Mouse (Mus musculus): ENCODE data around the gene Pam. TPM values are rescaled to one million over a fixed set of nuclear protein-coding genes. Genes with fewer than 3 reads are reported as not detected.
A peak's percentile ranks its signal among the peaks of the same experiment; 100 is the strongest.
"Not testable (repeated sequence)": the region's sequence is repeated elsewhere in the genome, so short reads cannot be mapped to it uniquely, and the experiment has no call there.

Pam gene
- polyA plus RNA-seq, 1 experiment from 2014 or later = 34.4 TPM

DNA sequence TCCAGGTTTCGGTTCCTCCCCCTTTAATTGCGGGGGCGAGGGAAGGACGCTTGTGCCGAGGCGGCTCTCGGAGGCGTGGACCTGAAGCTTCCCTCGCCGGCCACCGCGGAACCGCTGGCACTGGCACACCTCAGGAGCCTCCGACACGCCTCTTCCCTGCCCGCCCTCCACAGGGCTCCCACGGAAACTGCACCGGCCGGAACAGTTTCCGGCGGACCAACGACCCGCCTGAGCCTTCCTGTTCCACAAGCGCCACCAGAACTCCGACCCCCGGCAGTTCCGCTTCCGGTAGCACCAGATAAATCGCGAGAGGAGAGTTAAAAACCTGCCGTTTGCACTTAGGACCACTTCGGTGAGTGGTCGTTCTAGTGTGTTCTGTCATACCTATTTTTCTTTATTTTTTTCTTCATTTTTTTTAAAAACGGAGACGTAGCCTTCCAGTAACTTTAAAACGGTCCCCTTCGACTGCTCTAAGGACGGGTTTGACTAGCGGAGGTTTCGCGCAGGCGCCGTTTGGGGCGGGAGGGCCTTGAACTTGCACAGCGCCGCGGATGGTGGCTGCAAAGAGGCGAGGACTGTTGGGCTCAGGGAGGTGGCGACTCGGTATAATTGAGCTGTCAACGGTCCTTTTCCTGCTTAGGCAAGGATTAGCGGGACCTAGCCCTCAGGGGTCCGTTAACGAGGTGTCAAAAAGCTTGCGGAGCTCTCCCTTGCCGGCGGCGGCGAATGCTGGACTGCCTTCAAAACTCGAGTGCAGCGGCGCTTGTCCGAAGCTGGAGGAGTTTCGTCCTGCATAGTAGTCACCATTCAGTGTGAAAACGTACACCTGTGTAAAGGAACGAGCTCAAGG lies 325.3 kb downstream of the Pam start, which contains the start of the genes Gin1 and Ppip5k2:
Gene Gin1, plus strand, starts transcription at position 269 of the 850 bp plus-strand sequence.
Gene Ppip5k2, minus strand, starts transcription at position 508 of the 850 bp plus-strand sequence.
- Histone ChIP-seq H3K36me3 (replicated peaks; ENCODE audit: control insufficient read depth, insufficient read depth) (no peaks in the 10 kb centered on the region), H3K4me2 (replicated peaks) (peak within 1 kb of the TSS; percentile 67)
- WGBS = under 1% methylated on average over 64 of the region's 66 CpGs

DNA sequence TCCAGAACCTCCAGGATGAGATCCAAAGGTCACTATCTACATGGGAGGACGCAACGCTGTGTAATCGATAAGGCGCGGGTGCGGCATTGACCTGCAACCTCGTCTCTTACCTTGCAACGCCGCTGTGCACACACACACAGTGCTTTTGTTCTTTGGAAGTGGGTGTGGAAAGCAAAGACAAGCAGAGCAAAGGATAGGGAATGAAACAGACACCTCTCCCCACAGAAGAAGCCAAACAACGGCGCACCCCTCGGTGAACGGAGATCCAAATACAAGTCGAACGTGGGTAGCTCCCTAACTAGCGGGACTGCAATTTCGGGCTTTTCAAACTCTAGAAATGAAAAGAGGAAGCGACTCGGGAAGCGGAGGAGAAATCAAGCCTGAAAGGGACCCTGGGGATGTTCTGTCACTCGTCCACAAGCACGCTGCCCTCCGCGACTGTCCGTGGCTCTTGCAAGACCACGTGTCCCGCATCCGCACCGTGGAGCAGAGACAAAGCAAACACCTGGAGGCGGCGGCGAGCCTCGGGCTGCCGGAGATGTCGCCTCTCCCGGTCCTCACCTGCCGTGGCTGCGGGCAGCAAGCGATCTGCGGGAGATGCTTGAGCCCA lies 326.0 kb downstream of the Pam start:
- Histone ChIP-seq H3K9me3 (ENCODE audit: control insufficient read depth, low read length) (no peaks in the 10 kb centered on the region), H3K36me3 (replicated peaks; ENCODE audit: control insufficient read depth, insufficient read depth) (no peaks in the 10 kb centered on the region), H3K4me2 (replicated peaks) (peak overlapping the region; percentile 62), H3K9ac (peak overlapping the region; percentile 81), H3K27ac (peak overlapping the region; percentile 88), H3K4me3 (replicated peaks; ENCODE audit: low read length) (peak overlapping the region; percentile 71), H3K27me3 (ENCODE audit: control insufficient read depth, insufficient read depth, low read length) (no peaks in the 10 kb centered on the region), H3K4me1 (replicated peaks; ENCODE audit: control insufficient read depth, insufficient read depth, low read length) (peaks cover 28% of the 10 kb centered on the region)
- under 1% methylated on average over 40 of the region's 40 CpGs for WGBS
- ATAC-seq (ENCODE audit: low FRiP score) = peak; percentile 77
- DNase-seq (ENCODE audit: low spot score) = peak; percentile 28

More for the DNA sequence above, 325.3 kb downstream of the Pam start, which contains the start of the genes Gin1 and Ppip5k2:
- Histone ChIP-seq H3K4me3 (replicated peaks; ENCODE audit: low read length) (peak within 1 kb of the TSS; percentile 71), H3K27me3 (ENCODE audit: control insufficient read depth, insufficient read depth, low read length) (no peaks in the 10 kb centered on the region), H3K9ac (peak within 1 kb of the TSS; percentile 81), H3K4me1 (replicated peaks; ENCODE audit: control insufficient read depth, insufficient read depth, low read length) (peaks cover 28% of the 10 kb centered on the region), H3K9me3 (ENCODE audit: control insufficient read depth, low read length) (no peaks in the 10 kb centered on the region), H3K27ac (peak within 1 kb of the TSS; percentile 88)
- DNase-seq (ENCODE audit: low spot score) = peak; percentile 95
- peak; percentile 99 for ATAC-seq (ENCODE audit: low FRiP score)

DNA sequence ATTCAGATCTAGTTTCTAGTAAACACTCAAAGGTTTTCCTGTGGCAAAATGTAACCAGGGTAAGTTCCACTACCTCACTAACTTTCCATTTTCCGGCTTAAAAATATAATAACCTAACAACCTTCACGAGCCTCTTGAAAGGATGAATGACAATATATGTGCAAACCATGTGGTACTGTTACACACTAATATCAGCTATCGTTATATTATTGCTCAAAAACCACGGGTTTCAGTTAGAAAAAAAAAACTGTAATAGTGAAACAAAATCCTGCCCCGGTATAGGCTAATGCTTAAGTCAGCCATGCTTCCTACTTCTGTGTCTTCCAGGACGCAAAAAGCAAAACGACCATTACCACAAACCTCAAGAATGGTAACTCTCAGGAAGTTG lies 326.5 kb downstream of the Pam start:
- ATAC-seq (ENCODE audit: low FRiP score) (no peak), DNase-seq (ENCODE audit: low spot score) (no peak)
- Histone ChIP-seq H3K9me3 (ENCODE audit: control insufficient read depth, low read length) (no peaks in the 10 kb centered on the region), H3K4me1 (replicated peaks; ENCODE audit: control insufficient read depth, insufficient read depth, low read length) (peaks cover 28% of the 10 kb centered on the region), H3K27ac (peak overlapping the region; percentile 88), H3K36me3 (replicated peaks; ENCODE audit: control insufficient read depth, insufficient read depth) (no peaks in the 10 kb centered on the region), H3K9ac (peak overlapping the region; percentile 81), H3K4me2 (replicated peaks) (peak overlapping the region; percentile 62), H3K4me3 (replicated peaks; ENCODE audit: low read length) (peak overlapping the region; percentile 71), H3K27me3 (ENCODE audit: control insufficient read depth, insufficient read depth, low read length) (no peaks in the 10 kb centered on the region)
- 12% methylated on average over 7 of the region's 7 CpGs for WGBS

DNA sequence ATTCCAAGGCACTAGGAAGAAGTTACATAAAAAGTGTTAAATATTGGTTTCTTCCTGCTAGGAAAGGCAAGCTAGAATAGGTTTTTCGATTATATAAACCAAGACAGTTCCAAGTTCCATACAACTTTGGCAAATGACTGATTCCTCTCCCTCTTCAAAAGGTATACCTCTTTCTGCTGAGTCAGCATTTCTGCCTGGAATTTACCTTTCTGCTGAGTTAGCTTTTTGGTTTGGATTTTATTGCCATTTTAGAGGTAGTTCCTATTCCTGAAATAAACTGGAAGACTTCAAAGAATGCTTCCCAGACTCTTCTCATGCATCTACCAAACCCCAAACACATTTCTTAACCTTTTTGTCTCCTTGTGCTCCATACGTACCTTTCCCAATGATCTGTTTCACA lies 327.4 kb downstream of the Pam start:
- Histone ChIP-seq H3K9me3 (ENCODE audit: control insufficient read depth, low read length) (no peaks in the 10 kb centered on the region), H3K4me3 (replicated peaks; ENCODE audit: low read length) (peak overlapping the region; percentile 71), H3K9ac (peak overlapping the region; percentile 81), H3K36me3 (replicated peaks; ENCODE audit: control insufficient read depth, insufficient read depth) (no peaks in the 10 kb centered on the region), H3K27me3 (ENCODE audit: control insufficient read depth, insufficient read depth, low read length) (no peaks in the 10 kb centered on the region), H3K4me1 (replicated peaks; ENCODE audit: control insufficient read depth, insufficient read depth, low read length) (peaks cover 28% of the 10 kb centered on the region), H3K4me2 (replicated peaks) (peak overlapping the region; percentile 62), H3K27ac (no peak overlapping the region)
- 79% methylated on average over 2 of the region's 2 CpGs for WGBS
- DNase-seq (ENCODE audit: low spot score) = no peak
- ATAC-seq (ENCODE audit: low FRiP score) = no peak

DNA sequence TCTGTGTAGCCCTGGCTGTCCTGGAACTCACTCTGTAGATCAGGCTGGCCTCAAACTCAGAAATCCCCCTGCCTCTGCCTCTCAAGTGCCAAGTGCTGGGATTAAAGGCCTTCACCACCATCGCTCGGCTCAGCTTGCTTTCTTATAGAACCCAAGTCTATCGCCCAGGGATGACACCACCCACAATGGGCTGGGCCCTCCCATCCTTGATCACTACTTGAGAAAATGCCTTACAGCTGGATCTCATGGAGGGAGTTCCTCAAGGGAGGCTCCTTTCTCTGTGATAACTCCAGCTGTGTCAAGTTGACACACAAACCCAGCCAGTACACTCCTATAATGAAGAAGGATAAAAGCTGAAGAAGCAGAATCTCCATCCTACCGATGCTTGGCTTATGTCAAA lies 329.7 kb downstream of the Pam start:
- 77% methylated on average over 4 of the region's 4 CpGs for WGBS
- not testable (repeated sequence) for H3K27me3 ChIP-seq (ENCODE audit: control insufficient read depth, insufficient read depth, low read length); DNase-seq (ENCODE audit: low spot score); ATAC-seq (ENCODE audit: low FRiP score); H3K27ac ChIP-seq; H3K4me3 ChIP-seq (replicated peaks; ENCODE audit: low read length); H3K4me2 ChIP-seq (replicated peaks); H3K9me3 ChIP-seq (ENCODE audit: control insufficient read depth, low read length); H3K9ac ChIP-seq; H3K36me3 ChIP-seq (replicated peaks; ENCODE audit: control insufficient read depth, insufficient read depth)
- H3K4me1 ChIP-seq (replicated peaks; ENCODE audit: control insufficient read depth, insufficient read depth, low read length) = peaks cover 24% of the 10 kb centered on the region

DNA sequence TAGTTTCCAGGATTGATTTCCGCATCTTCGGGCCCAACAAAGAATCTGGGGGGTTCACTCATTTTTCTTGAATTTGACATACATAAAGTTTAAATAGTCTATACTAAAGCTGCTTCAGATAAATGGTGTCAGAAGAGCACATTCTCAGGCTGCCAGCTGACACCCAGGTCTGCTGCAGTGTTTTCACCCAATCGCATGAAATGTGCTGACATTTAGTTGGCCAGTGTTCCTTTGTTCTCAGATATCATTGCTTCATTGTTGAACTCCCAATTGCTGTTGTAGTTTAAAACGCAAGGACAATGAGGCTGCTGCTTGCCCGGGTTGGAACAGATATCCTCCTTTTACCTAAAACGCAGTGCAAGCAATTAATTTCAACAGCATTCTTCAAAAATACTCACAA lies 334.0 kb downstream of the Pam start:
- ATAC-seq (ENCODE audit: low FRiP score) (no peak), DNase-seq (ENCODE audit: low spot score) (no peak)
- Histone ChIP-seq H3K4me2 (replicated peaks) (no peak overlapping the region), H3K36me3 (replicated peaks; ENCODE audit: control insufficient read depth, insufficient read depth) (peaks cover 19% of the 10 kb centered on the region), H3K4me3 (replicated peaks; ENCODE audit: low read length) (no peak overlapping the region), H3K4me1 (replicated peaks; ENCODE audit: control insufficient read depth, insufficient read depth, low read length) (peaks cover 6% of the 10 kb centered on the region; the same call in 1 of the 2 replicates), H3K9me3 (ENCODE audit: control insufficient read depth, low read length) (no peaks in the 10 kb centered on the region), H3K27ac (no peak overlapping the region), H3K27me3 (ENCODE audit: control insufficient read depth, insufficient read depth, low read length) (no peaks in the 10 kb centered on the region), H3K9ac (no peak overlapping the region)
- 68% methylated on average over 6 of the region's 6 CpGs for WGBS

DNA sequence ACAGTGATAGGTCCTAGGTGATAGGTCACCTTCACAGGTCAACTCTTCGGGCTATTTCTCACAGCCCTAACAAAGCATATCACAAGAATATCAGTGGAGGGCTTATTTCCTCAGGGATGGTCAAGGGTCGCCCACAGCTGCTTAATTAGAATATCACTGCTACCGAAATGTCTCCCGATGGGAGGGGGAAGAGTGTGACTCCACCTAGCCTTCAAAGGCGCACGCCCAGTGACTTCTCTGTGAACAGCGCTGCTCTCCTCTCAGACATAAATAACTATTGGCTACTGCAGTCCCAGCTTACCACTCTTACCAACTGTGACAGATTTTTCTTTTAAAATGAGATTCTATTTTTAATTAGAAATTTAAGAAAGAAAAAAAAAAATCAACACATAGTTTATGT lies 334.8 kb downstream of the Pam start:
- Histone ChIP-seq H3K4me1 (replicated peaks; ENCODE audit: control insufficient read depth, insufficient read depth, low read length) (no peaks in the 10 kb centered on the region), H3K4me2 (replicated peaks) (no peak overlapping the region), H3K36me3 (replicated peaks; ENCODE audit: control insufficient read depth, insufficient read depth) (peaks cover 24% of the 10 kb centered on the region), H3K27me3 (ENCODE audit: control insufficient read depth, insufficient read depth, low read length) (no peaks in the 10 kb centered on the region), H3K9me3 (ENCODE audit: control insufficient read depth, low read length) (no peaks in the 10 kb centered on the region), H3K27ac (no peak overlapping the region), H3K4me3 (replicated peaks; ENCODE audit: low read length) (no peak overlapping the region), H3K9ac (no peak overlapping the region)
- WGBS = 75% methylated on average over 7 of the region's 7 CpGs
- DNase-seq (ENCODE audit: low spot score) = no peak
- no peak for ATAC-seq (ENCODE audit: low FRiP score)

DNA sequence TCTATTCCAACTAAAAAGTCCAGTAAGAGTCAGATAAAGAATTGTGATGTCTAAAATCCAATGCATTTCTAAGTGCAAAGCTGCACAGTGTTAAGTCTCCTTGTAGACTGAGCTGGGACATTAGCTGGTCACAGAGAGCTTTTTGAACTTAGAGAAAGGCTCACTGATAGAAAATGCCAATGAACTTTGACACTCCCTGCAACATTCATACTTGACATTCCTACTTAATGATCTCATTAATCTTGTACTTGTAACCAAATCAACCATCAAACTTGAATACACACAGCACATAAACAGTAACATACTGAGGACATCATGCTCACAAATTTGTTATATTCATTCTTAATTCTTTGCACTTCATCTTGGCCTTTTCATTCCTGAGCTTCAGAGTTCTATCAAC lies 335.6 kb downstream of the Pam start:
- peaks cover 32% of the 10 kb centered on the region for H3K36me3 ChIP-seq (replicated peaks; ENCODE audit: control insufficient read depth, insufficient read depth)
- no peak overlapping the region for H3K27ac ChIP-seq
- no peak overlapping the region for H3K4me2 ChIP-seq (replicated peaks)
- DNase-seq (ENCODE audit: low spot score) = no peak
- no peak overlapping the region for H3K4me3 ChIP-seq (replicated peaks; ENCODE audit: low read length)
- H3K9me3 ChIP-seq (ENCODE audit: control insufficient read depth, low read length) = no peaks in the 10 kb centered on the region
- no peak overlapping the region for H3K9ac ChIP-seq
- no peaks in the 10 kb centered on the region for H3K27me3 ChIP-seq (ENCODE audit: control insufficient read depth, insufficient read depth, low read length)
- H3K4me1 ChIP-seq (replicated peaks; ENCODE audit: control insufficient read depth, insufficient read depth, low read length) = no peaks in the 10 kb centered on the region
- no peak for ATAC-seq (ENCODE audit: low FRiP score)

DNA sequence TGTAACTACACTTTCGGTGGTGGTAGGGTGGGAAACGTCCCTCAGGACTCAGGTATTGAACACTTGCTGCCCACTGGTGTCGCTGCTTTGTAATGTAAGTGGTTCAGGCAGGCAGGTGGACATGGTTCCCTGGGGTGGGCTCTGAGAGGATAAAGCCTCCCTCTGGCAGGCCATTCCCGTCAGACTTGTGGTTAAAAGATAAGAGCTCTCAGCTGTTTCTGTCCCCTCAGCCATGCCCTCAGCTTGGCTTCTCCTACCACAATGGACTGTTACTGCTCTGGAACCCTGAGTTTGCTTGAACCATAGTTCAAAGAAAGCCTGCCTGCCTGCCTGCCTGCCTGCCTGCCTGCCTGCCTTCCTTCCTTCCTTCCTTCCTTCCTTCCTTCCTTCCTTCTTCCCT lies 341.1 kb downstream of the Pam start:
- Histone ChIP-seq H3K4me2 (replicated peaks) (no peak overlapping the region), H3K4me1 (replicated peaks; ENCODE audit: control insufficient read depth, insufficient read depth, low read length) (no peaks in the 10 kb centered on the region), H3K27ac (no peak overlapping the region), H3K9me3 (ENCODE audit: control insufficient read depth, low read length) (no peaks in the 10 kb centered on the region), H3K36me3 (replicated peaks; ENCODE audit: control insufficient read depth, insufficient read depth) (peaks cover 56% of the 10 kb centered on the region), H3K27me3 (ENCODE audit: control insufficient read depth, insufficient read depth, low read length) (no peaks in the 10 kb centered on the region), H3K9ac (no peak overlapping the region), H3K4me3 (replicated peaks; ENCODE audit: low read length) (no peak overlapping the region)
- 80% methylated on average over 4 of the region's 4 CpGs for WGBS
- ATAC-seq (ENCODE audit: low FRiP score) (no peak), DNase-seq (ENCODE audit: low spot score) (no peak)
